Mouse (Mus musculus) stomach, embryonic 16.5 days (tissue): ENCODE results near the gene Zfp990. TPM values are rescaled to one million over a fixed set of nuclear protein-coding genes. Genes with fewer than 3 reads are reported as not detected.
A peak's percentile ranks its signal among the peaks of the same experiment; 100 is the strongest.
"Not testable (repeated sequence)": the region's sequence is repeated elsewhere in the genome, so short reads cannot be mapped to it uniquely, and the experiment has no call there.

ENCODE experiments used
- ATAC-seq: fragments of 200-750 bp; cut with Nextera tagmentation; 2 replicates; pipeline ENCODE4 v1.8.0; 2017; ENCODE audit warnings: moderate number of reproducible peaks, moderate TSS enrichment; ENCODE audit not compliant: insufficient read depth, low FRiP score
- H3K27ac ChIP-seq: fragments of 300-500 bp; sonication (generic); 2 replicates; pipeline ENCODE4 v1.5.1; 2014; ENCODE audit warnings: low read length
- H3K27me3 ChIP-seq: fragments of 300-500 bp; sonication (generic); 2 replicates; pipeline ENCODE4 v1.6.1; 2014; ENCODE audit warnings: low read length, control low read depth, mixed read lengths; ENCODE audit not compliant: control insufficient read depth, insufficient read depth
- H3K36me3 ChIP-seq: fragments of 300-500 bp; sonication (generic); 2 replicates; pipeline ENCODE4 v1.6.1; 2014; ENCODE audit warnings: low read length; ENCODE audit not compliant: control insufficient read depth, insufficient read depth
- H3K4me1 ChIP-seq: fragments of 300-500 bp; sonication (generic); 2 replicates; pipeline ENCODE4 v1.6.1; 2014; ENCODE audit warnings: low read length, control low read depth, mixed read lengths; ENCODE audit not compliant: control insufficient read depth, insufficient read depth
- H3K4me2 ChIP-seq: fragments of 300-500 bp; sonication (generic); 2 replicates; pipeline ENCODE4 v1.6.1; 2014; ENCODE audit warnings: low read depth, low read length, mixed read lengths
- H3K4me3 ChIP-seq: fragments of 300-500 bp; sonication (generic); replicated peaks from 2 replicates; pipeline ENCODE4 v1.5.1; 2014; ENCODE audit warnings: mild to moderate bottlenecking, low read length
- H3K9ac ChIP-seq: fragments of 300-500 bp; sonication (generic); 2 replicates; pipeline ENCODE4 v1.6.1; 2014; ENCODE audit warnings: low read length
- H3K9me3 ChIP-seq: fragments of 300-500 bp; sonication (generic); replicated peaks from 2 replicates; pipeline ENCODE4 v1.6.1; 2016; ENCODE audit warnings: low read length, control low read depth; ENCODE audit not compliant: control insufficient read depth
- WGBS: fragments of 180-500 bp; shearing (Covaris S2); extraction: QIAGEN DNeasy Blood & Tissue Kit; methylation state at CpG from one replicate; pipeline ENCODE4 v1.1.7; 2014; 5-methylcytosine and 5-hydroxymethylcytosine counted together
- polyA plus RNA-seq: library from polyadenylated mRNA; unstranded; fragments of >200 nt; fragmentation: Nextera tagmentation; extraction: Ambion mirVana; gene quantifications from 2 replicates; pipeline ENCODE4 v1.2.1, GENCODE M21; 2015

Gene Zfp990
- polyA plus RNA-seq, 1 experiment from 2014 or later = 0.06 TPM

DNA sequence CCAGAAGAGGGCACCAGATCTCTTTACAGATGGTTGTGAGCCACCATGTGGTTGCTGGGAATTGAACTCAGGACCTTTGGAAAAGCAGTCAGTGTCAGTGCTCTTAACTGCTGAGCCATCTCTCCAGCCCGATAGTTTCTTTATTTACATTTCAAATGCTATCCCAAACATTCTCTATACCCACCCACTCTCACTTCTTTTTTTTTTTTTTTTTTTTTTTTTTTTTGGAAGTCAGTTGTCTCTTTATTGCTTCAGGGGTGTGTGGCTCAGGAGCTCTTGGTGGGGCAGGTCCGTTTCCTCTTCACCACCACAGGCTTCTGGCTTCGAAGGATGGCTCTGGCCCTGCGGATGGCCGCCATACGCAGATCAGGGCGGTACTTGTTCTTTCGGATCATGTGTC is 66.1 kb downstream of the Zfp990 start:
- ATAC-seq, H3K9me3 ChIP-seq, H3K4me1 ChIP-seq, H3K4me3 ChIP-seq, H3K27me3 ChIP-seq, H3K4me2 ChIP-seq, H3K27ac ChIP-seq, H3K36me3 ChIP-seq, H3K9ac ChIP-seq: not testable (repeated sequence)
- WGBS = 86% methylated on average over 8 of the region's 8 CpGs

DNA sequence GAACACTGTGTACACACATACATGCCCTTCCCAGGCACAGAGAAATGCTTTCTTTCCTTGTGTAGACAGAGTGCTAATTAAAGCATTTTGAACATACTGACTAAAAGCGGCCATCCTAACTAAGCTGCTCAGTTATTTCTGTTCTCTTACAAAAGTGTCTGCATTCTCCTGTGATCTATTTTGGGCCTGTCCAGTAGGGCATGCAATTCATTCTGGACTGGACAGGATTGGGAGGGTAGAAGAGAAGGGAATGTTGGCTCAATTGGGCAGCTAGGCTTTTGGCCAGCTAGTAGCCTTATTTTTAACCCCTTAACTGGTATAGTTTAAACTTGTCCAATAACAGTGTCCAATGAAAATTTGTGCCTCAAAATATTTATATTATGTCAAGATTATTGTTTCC is 69.8 kb downstream of the Zfp990 start:
- H3K4me1 ChIP-seq, H3K27me3 ChIP-seq, H3K9ac ChIP-seq, H3K4me2 ChIP-seq, H3K27ac ChIP-seq, H3K9me3 ChIP-seq, H3K36me3 ChIP-seq, ATAC-seq, H3K4me3 ChIP-seq: not testable (repeated sequence)
- WGBS = 71% methylated on average over 1 of the region's 1 CpGs

DNA sequence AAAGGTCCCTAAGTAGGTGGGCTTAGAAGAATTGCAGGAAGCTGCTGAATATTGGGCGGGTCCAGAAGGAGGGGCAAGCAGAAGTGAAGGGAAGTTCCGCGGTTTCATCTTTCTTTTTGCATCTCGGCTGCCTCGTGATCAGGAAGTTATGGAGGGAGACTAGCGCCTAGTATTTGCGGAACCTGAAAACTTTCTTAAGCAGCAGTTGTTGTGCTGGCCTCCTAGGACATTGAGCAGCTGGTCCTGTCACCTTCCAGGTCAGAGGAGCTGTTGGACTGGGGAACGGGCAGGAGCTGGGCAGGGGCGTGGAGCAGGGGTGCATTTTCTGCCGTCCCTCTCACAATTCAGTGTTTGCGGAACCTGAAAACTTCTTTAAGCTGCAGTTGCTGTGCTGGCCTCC is 74.5 kb downstream of the Zfp990 start, which contains the start of gene Gm13212:
Gene Gm13212 (plus strand): TSS at position 89 of the 400 bp plus-strand sequence.
- Histone ChIP-seq H3K4me2 (peak within 1 kb of the TSS; percentile 25), H3K4me3 (peak within 1 kb of the TSS; percentile 34)
- not testable (repeated sequence) for H3K4me1 ChIP-seq, ATAC-seq, H3K9me3 ChIP-seq, H3K9ac ChIP-seq, H3K27me3 ChIP-seq, H3K36me3 ChIP-seq, H3K27ac ChIP-seq
- 16% methylated on average over 11 of the region's 11 CpGs for WGBS

DNA sequence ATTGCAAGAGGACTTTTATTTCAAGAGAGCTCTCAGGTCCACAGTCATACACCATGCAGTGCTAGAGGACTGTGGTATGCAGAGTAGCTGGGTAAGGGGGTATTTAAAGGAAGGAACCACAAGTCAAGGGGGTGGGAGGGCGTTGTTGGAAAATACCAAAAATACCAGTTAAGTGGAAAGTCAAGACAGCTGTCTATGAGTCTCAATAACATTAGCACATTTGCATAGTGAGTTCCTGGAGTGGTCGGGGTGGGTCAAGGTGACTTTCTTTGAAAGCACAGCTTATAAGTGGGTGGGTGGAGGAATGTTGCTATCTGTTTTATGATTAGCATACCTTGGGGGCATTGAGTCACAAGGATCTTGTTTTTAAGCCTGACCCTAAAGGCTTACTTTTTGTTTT is 75.5 kb downstream of the Zfp990 start:
- not testable (repeated sequence) for H3K9me3 ChIP-seq, ATAC-seq, H3K4me3 ChIP-seq, H3K27me3 ChIP-seq, H3K27ac ChIP-seq, H3K4me2 ChIP-seq, H3K36me3 ChIP-seq, H3K9ac ChIP-seq, H3K4me1 ChIP-seq
- 80% methylated on average over 2 of the region's 2 CpGs for WGBS

Other genes starting within 250 kb of the Zfp990 start
- gene Tnfrsf8, start 195.6 kb upstream of the Zfp990 start, polyA plus RNA-seq = 0.05 and 0.06 TPM in 2 replicates
- gene Gm13212, start 74.4 kb downstream of the Zfp990 start, polyA plus RNA-seq = 1.4 and 1.8 TPM in 2 replicates
- not detected in 2 replicates for gene Zfp980, start 159.9 kb downstream of the Zfp990 start, polyA plus RNA-seq